Mouse (Mus musculus) central nervous system, embryonic 11.5 days (tissue): ENCODE data around the gene 9830107B12Rik. TPM values are rescaled to one million over a fixed set of nuclear protein-coding genes. Genes with fewer than 3 reads are reported as not detected.

Experiments
- polyA plus RNA-seq: library from polyadenylated mRNA; depleted of rRNA; stranded (reverse); fragments of >200 nt; gene quantifications from 2 replicates; pipeline ENCODE4 v1.2.3, GENCODE M21; 2012; rRNA removed

The 9830107B12Rik gene
- polyA plus RNA-seq = 0.02 TPM in 1 of 2 replicates, not detected in the other

DNA sequence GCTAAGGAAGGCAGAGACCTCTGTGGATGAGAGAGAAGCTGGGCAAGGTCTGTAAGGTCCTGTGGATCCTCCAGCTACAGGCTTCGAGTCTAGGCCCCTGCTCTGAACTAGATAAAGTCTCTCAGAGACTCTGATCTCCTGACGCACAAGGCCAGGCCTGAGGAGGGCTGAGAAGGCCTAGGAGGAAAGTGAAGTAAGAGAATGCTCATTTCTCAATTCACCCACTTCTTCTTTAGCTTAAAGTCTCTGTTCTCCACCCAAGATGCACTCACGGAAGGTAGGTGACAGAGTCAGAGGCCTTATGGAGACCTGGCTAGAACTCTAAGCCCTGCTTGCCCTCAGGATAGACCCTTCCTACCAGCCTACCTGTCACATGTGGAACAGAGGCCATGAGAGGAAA, at the start of gene 9830107B12Rik:
TSS of gene 9830107B12Rik (minus strand) at position 149 of the 400 bp plus-strand sequence.

DNA sequence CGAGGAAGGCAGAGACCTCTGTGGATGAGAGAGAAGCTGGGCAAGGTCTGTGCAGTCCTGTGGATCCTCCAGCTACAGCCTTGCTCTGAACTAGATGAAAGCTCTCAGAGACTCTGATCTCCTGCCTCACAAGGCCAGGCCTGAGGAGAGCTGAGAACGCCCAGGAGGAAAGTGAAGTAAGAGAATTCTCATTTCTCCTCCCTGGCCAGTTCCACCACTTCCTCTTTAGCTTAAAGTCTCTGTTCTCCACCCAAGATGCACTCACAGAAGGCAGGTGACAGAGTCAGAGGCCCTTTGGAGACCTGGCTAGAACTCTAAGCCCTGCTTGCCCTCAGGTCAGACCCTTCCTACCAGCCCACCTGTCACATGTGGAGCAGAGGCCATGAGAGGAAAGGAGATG, 21.0 kb upstream of the 9830107B12Rik start, which contains the start of gene A530064D06Rik:
TSS of gene A530064D06Rik (minus strand) at position 173 of the 400 bp plus-strand sequence.

DNA sequence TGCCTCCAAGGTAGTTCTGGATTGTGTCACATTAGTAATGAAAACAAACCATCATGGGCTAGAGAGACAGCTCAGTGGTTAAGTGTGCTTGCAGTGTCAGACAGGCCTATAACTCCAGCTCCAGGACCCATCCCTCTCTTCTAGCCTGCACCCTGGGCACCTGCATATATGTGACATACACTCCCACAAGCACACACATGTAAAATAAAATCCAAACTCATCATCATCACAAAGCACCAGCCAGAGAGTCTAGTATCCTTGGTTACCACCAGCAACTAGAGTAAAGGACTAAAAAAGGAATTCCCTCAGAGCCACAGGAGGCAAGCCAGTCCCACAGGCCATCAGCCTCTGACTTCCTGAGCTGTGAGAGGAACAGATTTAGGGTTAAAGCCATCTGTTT, 57.0 kb downstream of the 9830107B12Rik start, which contains the start of gene 1700067P10Rik:
TSS of gene 1700067P10Rik (plus strand) at position 301 of the 400 bp plus-strand sequence.

Other genes with a start within 250 kb of the 9830107B12Rik start
- 96.2 and 105 TPM in 2 replicates for gene Foxp4, start 221.6 kb downstream of the 9830107B12Rik start, polyA plus RNA-seq
- gene 1700122O11Rik, start 108.0 kb downstream of the 9830107B12Rik start, polyA plus RNA-seq = not detected in 2 replicates
- not detected in 2 replicates for gene 1700067P10Rik, start 56.9 kb downstream of the 9830107B12Rik start, polyA plus RNA-seq
- 0.05 TPM in 1 of 2 replicates, not detected in the other for gene A530064D06Rik, start 21.0 kb upstream of the 9830107B12Rik start, polyA plus RNA-seq
- 0.02 and 0.04 TPM in 2 replicates for gene Trem1, start 86.5 kb upstream of the 9830107B12Rik start, polyA plus RNA-seq
- gene Trem3, start 101.5 kb upstream of the 9830107B12Rik start, polyA plus RNA-seq = 0.05 and 0.06 TPM in 2 replicates
- gene Treml4, start 118.0 kb upstream of the 9830107B12Rik start, polyA plus RNA-seq = 0.08 and 0.36 TPM in 2 replicates
- 3.0 and 3.4 TPM in 2 replicates for gene Treml2, start 153.2 kb upstream of the 9830107B12Rik start, polyA plus RNA-seq
- gene B430306N03Rik, start 169.9 kb upstream of the 9830107B12Rik start, polyA plus RNA-seq = 0.20 and 0.24 TPM in 2 replicates
- 4.6 and 10.6 TPM in 2 replicates for gene Trem2, start 200.1 kb upstream of the 9830107B12Rik start, polyA plus RNA-seq
- 3.7 and 5.3 TPM in 2 replicates for gene Treml1, start 213.6 kb upstream of the 9830107B12Rik start, polyA plus RNA-seq